Mouse (Mus musculus): Measurements from ENCODE around the gene Med21. TPM values are rescaled to one million over a fixed set of nuclear protein-coding genes. Genes with fewer than 3 reads are reported as not detected.

The Med21 gene
- polyA plus RNA-seq, 1 experiment from 2014 or later, result 140 TPM

GRCm38 (mm10) chr6:146629781-146630756, 12.3 kb upstream of the Med21 start:
- Histone ChIP-seq H3K27ac (no peak overlapping the region), H3K4me1 (peaks cover 7% of the 10 kb centered on the region), H3K27me3 (replicated peaks) (no peaks in the 10 kb centered on the region), H3K4me3 (replicated peaks) (no peak overlapping the region), H3K4me2 (no peak overlapping the region), H3K9me3 (no peaks in the 10 kb centered on the region), H3K36me3 (no peaks in the 10 kb centered on the region), H3K9ac (no peak overlapping the region)
- 73% methylated on average over 9 of the region's 9 CpGs for WGBS
- ATAC-seq (ENCODE audit: insufficient read depth, low FRiP score, low read depth), result peak; percentile 54; the same call in 1 of the 2 replicates

GRCm38 (mm10) chr6:146630961-146631360, 11.4 kb upstream of the Med21 start:
- Histone ChIP-seq H3K27ac (no peak overlapping the region), H3K9me3 (no peaks in the 10 kb centered on the region), H3K27me3 (replicated peaks) (no peaks in the 10 kb centered on the region), H3K4me3 (replicated peaks) (no peak overlapping the region), H3K4me2 (no peak overlapping the region), H3K36me3 (no peaks in the 10 kb centered on the region), H3K9ac (no peak overlapping the region), H3K4me1 (peaks cover 7% of the 10 kb centered on the region)
- 80% methylated on average over 4 of the region's 4 CpGs for WGBS
- ATAC-seq (ENCODE audit: insufficient read depth, low FRiP score, low read depth), result no peak

GRCm38 (mm10) chr6:146631847-146632246, 10.5 kb upstream of the Med21 start:
- ATAC-seq (ENCODE audit: insufficient read depth, low FRiP score, low read depth), result no peak
- Histone ChIP-seq H3K27ac (no peak overlapping the region), H3K9me3 (no peaks in the 10 kb centered on the region), H3K4me2 (no peak overlapping the region), H3K27me3 (replicated peaks) (no peaks in the 10 kb centered on the region), H3K4me1 (peaks cover 7% of the 10 kb centered on the region), H3K9ac (no peak overlapping the region), H3K4me3 (replicated peaks) (no peak overlapping the region), H3K36me3 (no peaks in the 10 kb centered on the region)
- 66% methylated on average over 8 of the region's 8 CpGs for WGBS

- WGBS, result 61% methylated on average over 9 of the region's 9 CpGs
- no peaks in the 10 kb centered on the region for H3K36me3 ChIP-seq
- no peaks in the 10 kb centered on the region for H3K27me3 ChIP-seq (replicated peaks)
- no peak overlapping the region for H3K9ac ChIP-seq
- no peak for ATAC-seq (ENCODE audit: insufficient read depth, low FRiP score, low read depth)
- no peaks in the 10 kb centered on the region for H3K9me3 ChIP-seq
- peak overlapping the region; percentile 81; the same call in 1 of the 2 replicates for H3K4me2 ChIP-seq
- peaks cover 7% of the 10 kb centered on the region for H3K4me1 ChIP-seq
- H3K27ac ChIP-seq, result no peak overlapping the region
- H3K4me3 ChIP-seq (replicated peaks), result no peak overlapping the region
Measured at GRCm38 (mm10) chr6:146632403-146632802, 9.9 kb upstream of the Med21 start.

GRCm38 (mm10) chr6:146633097-146633496, 9.2 kb upstream of the Med21 start:
- Histone ChIP-seq H3K36me3 (no peaks in the 10 kb centered on the region), H3K9me3 (no peaks in the 10 kb centered on the region), H3K4me1 (peaks cover 7% of the 10 kb centered on the region), H3K4me2 (peak overlapping the region; percentile 81), H3K27me3 (replicated peaks) (no peaks in the 10 kb centered on the region), H3K4me3 (replicated peaks) (peak overlapping the region; percentile 81; the same call in 1 of the 2 replicates), H3K27ac (no peak overlapping the region), H3K9ac (no peak overlapping the region)
- ATAC-seq (ENCODE audit: insufficient read depth, low FRiP score, low read depth), result no peak
- 54% methylated on average over 8 of the region's 8 CpGs for WGBS

GRCm38 (mm10) chr6:146633629-146634014, 8.7 kb upstream of the Med21 start:
- 14% methylated on average over 14 of the region's 14 CpGs for WGBS
- Histone ChIP-seq H3K27me3 (replicated peaks) (no peaks in the 10 kb centered on the region), H3K4me3 (replicated peaks) (peak overlapping the region; percentile 81), H3K4me1 (peaks cover 7% of the 10 kb centered on the region), H3K36me3 (no peaks in the 10 kb centered on the region), H3K27ac (peak overlapping the region; percentile 73; the same call in 1 of the 2 replicates), H3K4me2 (peak overlapping the region; percentile 81), H3K9me3 (no peaks in the 10 kb centered on the region), H3K9ac (peak overlapping the region; percentile 65; the same call in 1 of the 2 replicates)
- no peak for ATAC-seq (ENCODE audit: insufficient read depth, low FRiP score, low read depth)

- Histone ChIP-seq H3K4me1 (peaks cover 7% of the 10 kb centered on the region), H3K27ac (peak overlapping the region; percentile 73; the same call in 1 of the 2 replicates), H3K4me2 (peak overlapping the region; percentile 81), H3K4me3 (replicated peaks) (peak overlapping the region; percentile 81), H3K9ac (peak overlapping the region; percentile 65), H3K9me3 (no peaks in the 10 kb centered on the region), H3K36me3 (no peaks in the 10 kb centered on the region), H3K27me3 (replicated peaks) (no peaks in the 10 kb centered on the region)
- ATAC-seq (ENCODE audit: insufficient read depth, low FRiP score, low read depth), result peak; percentile 94
- WGBS, result under 1% methylated on average over 73 of the region's 82 CpGs
Measured at GRCm38 (mm10) chr6:146634015-146634722, 8.2 kb upstream of the Med21 start.

- ATAC-seq (ENCODE audit: insufficient read depth, low FRiP score, low read depth), result no peak
- peaks cover 7% of the 10 kb centered on the region for H3K4me1 ChIP-seq
- H3K4me3 ChIP-seq (replicated peaks), result peak overlapping the region; percentile 81
- WGBS, result 58% methylated on average over 4 of the region's 4 CpGs
- no peak overlapping the region for H3K4me2 ChIP-seq
- H3K9ac ChIP-seq, result no peak overlapping the region
- H3K9me3 ChIP-seq, result no peaks in the 10 kb centered on the region
- H3K27me3 ChIP-seq (replicated peaks), result no peaks in the 10 kb centered on the region
- no peaks in the 10 kb centered on the region for H3K36me3 ChIP-seq
- no peak overlapping the region for H3K27ac ChIP-seq
Measured at GRCm38 (mm10) chr6:146634759-146635606, 7.4 kb upstream of the Med21 start.

- ATAC-seq (ENCODE audit: insufficient read depth, low FRiP score, low read depth), result no peak
- WGBS, result 88% methylated on average over 5 of the region's 5 CpGs
Measured at GRCm38 (mm10) chr6:146636482-146636881, 5.9 kb upstream of the Med21 start.

GRCm38 (mm10) chr6:146640068-146640965, 2.0 kb upstream of the Med21 start:
- Histone ChIP-seq H3K27ac (no peak overlapping the region), H3K27me3 (replicated peaks) (no peaks in the 10 kb centered on the region), H3K4me2 (no peak overlapping the region), H3K4me1 (peaks cover 6% of the 10 kb centered on the region; the same call in 1 of the 2 replicates), H3K9ac (no peak overlapping the region), H3K4me3 (replicated peaks) (no peak overlapping the region), H3K9me3 (no peaks in the 10 kb centered on the region), H3K36me3 (no peaks in the 10 kb centered on the region)
- no peak for ATAC-seq (ENCODE audit: insufficient read depth, low FRiP score, low read depth)
- 81% methylated on average over 7 of the region's 7 CpGs for WGBS

More at GRCm38 (mm10) chr6:146636482-146636881, 5.9 kb upstream of the Med21 start:
- Histone ChIP-seq H3K9me3 (no peaks in the 10 kb centered on the region), H3K36me3 (no peaks in the 10 kb centered on the region), H3K9ac (no peak overlapping the region), H3K27ac (no peak overlapping the region), H3K27me3 (replicated peaks) (no peaks in the 10 kb centered on the region), H3K4me2 (no peak overlapping the region), H3K4me1 (peaks cover 7% of the 10 kb centered on the region), H3K4me3 (replicated peaks) (no peak overlapping the region)

Data from stomach, embryonic 15.5 days (tissue).